Mouse (Mus musculus): Measurements from ENCODE around the gene Eno2. TPM values are rescaled to one million over a fixed set of nuclear protein-coding genes. Genes with fewer than 3 reads are reported as not detected.

Gene Eno2
- total and polyA plus RNA-seq, 2 experiments from 2014 or later, result 113 to 130 TPM

DNA sequence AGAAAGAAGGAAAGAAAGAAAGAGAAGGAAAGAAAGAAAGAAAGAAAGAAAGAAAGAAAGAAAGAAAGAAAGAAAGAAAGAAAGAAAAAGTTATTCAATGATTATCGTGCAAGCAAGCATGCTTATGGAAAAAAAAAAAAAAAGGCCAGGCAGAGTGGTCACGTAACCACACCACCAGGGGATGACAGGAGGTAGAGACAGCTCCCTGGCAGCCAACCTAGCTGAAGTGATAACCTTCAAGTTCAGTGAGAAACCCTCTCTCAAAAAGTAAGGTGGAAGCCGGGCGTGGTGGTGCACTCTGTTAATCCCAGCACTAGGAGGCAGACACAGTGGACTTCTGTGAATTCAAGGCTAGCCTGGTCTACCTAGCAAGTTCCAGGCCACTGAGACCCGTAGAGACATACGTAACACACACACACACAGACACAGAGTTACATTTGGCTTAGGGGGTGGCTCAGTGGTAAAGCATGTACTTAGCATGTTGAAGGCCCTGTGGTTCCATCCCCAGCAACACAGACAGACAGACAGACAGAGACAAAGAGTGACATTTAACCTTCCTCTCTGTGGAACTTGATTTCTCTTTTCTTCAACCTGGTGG lies 46.5 kb downstream of the Eno2 start:
- H3K36me3 ChIP-seq (ENCODE audit: insufficient read depth), result no peaks in the 10 kb centered on the region; the same call in 1 of the 2 replicates
- no peaks in the 10 kb centered on the region for H3K9me3 ChIP-seq (ENCODE audit: low read length)
- WGBS, result 76% methylated on average over 6 of the region's 6 CpGs
- no peak overlapping the region for H3K9ac ChIP-seq
- TF ChIP-seq CTCF (IDR thresholded peaks at IDR 0.05; ENCODE audit: low read depth), result no peak
- H3K4me1 ChIP-seq (ENCODE audit: insufficient read depth), result no peaks in the 10 kb centered on the region
- no peak overlapping the region for H3K4me2 ChIP-seq (ENCODE audit: low read depth)
- H3K27me3 ChIP-seq (ENCODE audit: insufficient read depth, low read length), result no peaks in the 10 kb centered on the region
- no peak overlapping the region for H3K27ac ChIP-seq (ENCODE audit: low read depth, low read length)
- H3K4me3 ChIP-seq (ENCODE audit: low read depth, low read length), result no peak overlapping the region
- DNase-seq (no peak), ATAC-seq (no peak)

DNA sequence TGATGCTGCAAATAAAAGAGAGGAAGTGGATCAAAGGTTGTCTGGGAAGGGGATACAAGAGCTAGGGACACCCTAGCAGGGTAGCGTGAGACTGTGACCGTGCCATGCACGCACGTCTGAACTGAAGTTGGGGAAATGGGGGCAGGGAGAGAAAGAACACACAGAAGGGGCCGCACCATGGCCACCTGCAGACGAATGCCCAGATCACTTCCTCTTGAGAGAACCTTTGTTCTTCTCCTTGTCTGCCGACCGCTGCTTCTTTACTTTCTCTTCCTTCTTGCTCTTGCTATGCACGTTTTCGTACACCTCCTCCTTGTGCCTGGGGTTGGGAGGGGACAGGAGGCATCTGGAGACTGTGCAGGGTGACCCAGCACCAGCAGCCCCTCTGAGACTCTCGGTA lies 48.6 kb downstream of the Eno2 start:
- ATAC-seq (no peak), DNase-seq (no peak)
- Histone ChIP-seq H3K4me1 (ENCODE audit: insufficient read depth) (no peaks in the 10 kb centered on the region), H3K36me3 (ENCODE audit: insufficient read depth) (peaks cover 14% of the 10 kb centered on the region), H3K27me3 (ENCODE audit: insufficient read depth, low read length) (no peaks in the 10 kb centered on the region), H3K9ac (no peak overlapping the region), H3K9me3 (ENCODE audit: low read length) (no peaks in the 10 kb centered on the region), H3K4me2 (ENCODE audit: low read depth) (no peak overlapping the region), H3K4me3 (ENCODE audit: low read depth, low read length) (no peak overlapping the region), H3K27ac (ENCODE audit: low read depth, low read length) (no peak overlapping the region)
- no peak for TF ChIP-seq CTCF (IDR thresholded peaks at IDR 0.05; ENCODE audit: low read depth)
- WGBS, result 54% methylated on average over 11 of the region's 11 CpGs

GRCm38 (mm10) chr6:124719354-124719978 lies 50.0 kb downstream of the Eno2 start:
- ATAC-seq, result no peak
- no peak for DNase-seq
- Histone ChIP-seq H3K4me2 (ENCODE audit: low read depth) (no peak overlapping the region), H3K36me3 (ENCODE audit: insufficient read depth) (peaks cover 28% of the 10 kb centered on the region), H3K4me1 (ENCODE audit: insufficient read depth) (no peaks in the 10 kb centered on the region), H3K27ac (ENCODE audit: low read depth, low read length) (no peak overlapping the region), H3K27me3 (ENCODE audit: insufficient read depth, low read length) (no peaks in the 10 kb centered on the region), H3K9me3 (ENCODE audit: low read length) (no peaks in the 10 kb centered on the region), H3K9ac (no peak overlapping the region), H3K4me3 (ENCODE audit: low read depth, low read length) (no peak overlapping the region)
- no peak for TF ChIP-seq CTCF (IDR thresholded peaks at IDR 0.05; ENCODE audit: low read depth)
- WGBS, result 76% methylated on average over 7 of the region's 7 CpGs

DNA sequence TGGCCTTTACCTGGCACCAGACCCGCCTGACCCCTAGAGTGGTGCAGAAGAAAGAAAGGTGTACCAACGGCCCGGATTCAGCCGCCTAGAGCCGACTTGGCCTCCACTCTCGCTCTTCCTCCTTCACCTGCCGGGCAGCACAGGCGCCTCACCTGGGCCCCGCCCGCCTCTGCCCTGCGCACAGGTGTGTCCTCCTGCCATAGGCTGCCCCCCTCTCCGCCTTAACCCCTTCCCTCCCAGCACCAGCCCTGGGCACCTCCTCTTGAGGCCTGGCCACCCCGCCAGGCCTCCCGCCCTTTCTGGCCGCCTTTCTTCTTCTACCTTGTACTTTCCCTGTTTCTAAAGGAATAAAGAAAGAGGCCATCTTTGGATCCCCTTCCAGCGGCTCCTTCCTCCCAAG lies 50.8 kb downstream of the Eno2 start:
- no peak for DNase-seq
- Histone ChIP-seq H3K27me3 (ENCODE audit: insufficient read depth, low read length) (no peaks in the 10 kb centered on the region), H3K36me3 (ENCODE audit: insufficient read depth) (peaks cover 32% of the 10 kb centered on the region), H3K27ac (ENCODE audit: low read depth, low read length) (no peak overlapping the region), H3K9ac (no peak overlapping the region), H3K4me2 (ENCODE audit: low read depth) (no peak overlapping the region), H3K4me3 (ENCODE audit: low read depth, low read length) (no peak overlapping the region), H3K4me1 (ENCODE audit: insufficient read depth) (no peaks in the 10 kb centered on the region), H3K9me3 (ENCODE audit: low read length) (no peaks in the 10 kb centered on the region)
- WGBS, result 60% methylated on average over 16 of the region's 16 CpGs
- no peak for ATAC-seq
- no peak for TF ChIP-seq CTCF (IDR thresholded peaks at IDR 0.05; ENCODE audit: low read depth)

DNA sequence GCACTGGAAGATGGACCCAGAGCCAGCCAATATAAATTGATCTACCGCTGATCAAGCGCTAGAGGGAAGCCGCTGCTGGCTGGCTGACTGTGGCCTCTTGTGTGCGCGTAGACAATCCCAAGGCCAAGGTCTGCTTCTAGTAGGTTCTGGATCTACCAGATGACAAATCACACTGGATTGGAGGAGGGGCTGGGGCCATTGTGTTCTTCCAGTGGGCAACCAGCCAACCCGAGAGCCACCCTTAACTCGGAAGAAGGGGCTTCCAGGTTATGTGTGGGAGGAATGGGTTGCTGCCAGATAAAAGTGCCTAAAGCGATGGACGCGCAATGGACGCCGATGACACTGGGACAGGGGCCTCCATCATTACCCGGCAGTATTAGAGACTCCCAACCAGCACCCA lies 51.5 kb downstream of the Eno2 start:
- no peak overlapping the region for H3K27ac ChIP-seq (ENCODE audit: low read depth, low read length)
- no peak for ATAC-seq
- H3K9me3 ChIP-seq (ENCODE audit: low read length), result no peaks in the 10 kb centered on the region
- no peak for DNase-seq
- no peak for TF ChIP-seq CTCF (IDR thresholded peaks at IDR 0.05; ENCODE audit: low read depth)
- peaks cover 5% of the 10 kb centered on the region for H3K4me1 ChIP-seq (ENCODE audit: insufficient read depth)
- no peak overlapping the region for H3K4me2 ChIP-seq (ENCODE audit: low read depth)
- 76% methylated on average over 13 of the region's 13 CpGs for WGBS
- no peaks in the 10 kb centered on the region for H3K27me3 ChIP-seq (ENCODE audit: insufficient read depth, low read length)
- H3K36me3 ChIP-seq (ENCODE audit: insufficient read depth), result peaks cover 32% of the 10 kb centered on the region
- H3K4me3 ChIP-seq (ENCODE audit: low read depth, low read length), result no peak overlapping the region
- H3K9ac ChIP-seq, result no peak overlapping the region

DNA sequence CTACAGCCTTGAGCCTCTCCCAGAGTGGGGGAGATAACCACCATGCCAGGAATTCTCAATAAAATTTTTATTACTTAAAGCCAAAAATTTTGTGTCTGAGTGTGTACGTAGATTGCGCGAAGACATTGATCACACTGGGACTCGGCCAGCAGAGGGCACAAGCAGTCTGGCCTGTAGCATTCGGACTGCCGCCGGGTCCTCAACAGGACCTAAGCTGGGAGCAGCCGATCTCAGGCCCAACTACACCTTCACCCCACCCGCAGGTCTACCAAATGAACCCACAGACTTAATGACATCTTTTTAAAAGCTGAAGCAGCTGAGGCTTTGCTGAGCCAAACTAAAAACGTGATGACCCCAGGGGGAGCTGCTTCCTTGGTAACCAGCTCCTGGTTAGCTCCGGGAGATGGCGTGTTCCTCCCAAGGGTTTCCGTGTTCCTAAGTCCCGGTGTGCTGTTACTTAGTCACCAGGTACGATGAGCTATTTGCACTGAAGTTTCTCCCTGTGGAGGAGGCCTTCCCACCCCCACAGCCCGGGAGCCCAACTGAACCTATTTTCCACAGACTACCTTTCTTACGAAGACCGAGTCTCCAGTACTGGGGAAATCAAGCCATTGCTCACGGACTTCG lies 52.5 kb downstream of the Eno2 start:
- WGBS, result 59% methylated on average over 20 of the region's 20 CpGs
- Histone ChIP-seq H3K27ac (ENCODE audit: low read depth, low read length) (no peak overlapping the region), H3K4me3 (ENCODE audit: low read depth, low read length) (no peak overlapping the region), H3K36me3 (ENCODE audit: insufficient read depth) (peaks cover 32% of the 10 kb centered on the region), H3K27me3 (ENCODE audit: insufficient read depth, low read length) (no peaks in the 10 kb centered on the region), H3K9ac (no peak overlapping the region), H3K4me2 (ENCODE audit: low read depth) (no peak overlapping the region), H3K9me3 (ENCODE audit: low read length) (no peaks in the 10 kb centered on the region), H3K4me1 (ENCODE audit: insufficient read depth) (peaks cover 6% of the 10 kb centered on the region)
- DNase-seq, result peak; percentile 55
- ATAC-seq, result no peak
- TF ChIP-seq CTCF (IDR thresholded peaks at IDR 0.05; ENCODE audit: low read depth), result peak; percentile 61

- H3K9ac ChIP-seq, result peak overlapping the region; percentile 89
- TF ChIP-seq CTCF (IDR thresholded peaks at IDR 0.05; ENCODE audit: low read depth), result no peak
- no peak for DNase-seq
- H3K4me2 ChIP-seq (ENCODE audit: low read depth), result peak overlapping the region; percentile 68
- no peaks in the 10 kb centered on the region for H3K27me3 ChIP-seq (ENCODE audit: insufficient read depth, low read length)
- no peak for ATAC-seq
- peaks cover 32% of the 10 kb centered on the region for H3K36me3 ChIP-seq (ENCODE audit: insufficient read depth)
- peak overlapping the region; percentile 78 for H3K4me3 ChIP-seq (ENCODE audit: low read depth, low read length)
- 18% methylated on average over 11 of the region's 11 CpGs for WGBS
- H3K4me1 ChIP-seq (ENCODE audit: insufficient read depth), result peaks cover 26% of the 10 kb centered on the region
- H3K27ac ChIP-seq (ENCODE audit: low read depth, low read length), result no peak overlapping the region
- H3K9me3 ChIP-seq (ENCODE audit: low read length), result no peaks in the 10 kb centered on the region
These were observed 56.6 kb downstream of the Eno2 start for GRCm38 (mm10) chr6:124712918-124713317.
